Mouse (Mus musculus) lung, postnatal 4 days (tissue): ENCODE measurements around the gene Gpatch8.
"Not testable (repeated sequence)": the region's sequence is repeated elsewhere in the genome, so short reads cannot be mapped to it uniquely, and the experiment has no call there.

Experiments used
- DNase-seq, 2 experiments: peaks; one replicate each; pipeline ENCODE4 v3.0.0; 2021

Gene Gpatch8

GRCm38 (mm10) chr11:102568756-102569377 is 12.7 kb upstream of the Gpatch8 start:
- DNase-seq = no peak

DNA sequence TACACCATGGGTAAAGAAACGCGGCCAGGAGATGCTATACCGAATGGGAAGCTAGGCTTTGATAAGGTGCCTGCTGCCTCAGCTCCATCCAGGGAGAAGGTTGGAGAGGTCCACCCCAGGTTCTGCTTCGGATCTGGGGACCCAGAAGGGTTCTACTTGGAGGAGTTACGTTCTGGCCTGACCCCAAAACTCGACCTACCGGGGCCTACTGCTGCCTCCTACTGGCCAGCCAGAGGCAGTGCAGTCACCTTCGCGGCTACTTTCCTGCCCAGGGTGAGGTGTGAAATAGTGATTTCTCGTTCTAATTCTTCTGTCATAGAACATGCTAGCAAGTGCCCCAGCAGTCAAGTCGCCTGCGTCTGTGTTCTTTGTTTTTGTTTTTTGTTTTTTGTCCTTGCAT is 12.0 kb upstream of the Gpatch8 start:
- no peak for DNase-seq

DNA sequence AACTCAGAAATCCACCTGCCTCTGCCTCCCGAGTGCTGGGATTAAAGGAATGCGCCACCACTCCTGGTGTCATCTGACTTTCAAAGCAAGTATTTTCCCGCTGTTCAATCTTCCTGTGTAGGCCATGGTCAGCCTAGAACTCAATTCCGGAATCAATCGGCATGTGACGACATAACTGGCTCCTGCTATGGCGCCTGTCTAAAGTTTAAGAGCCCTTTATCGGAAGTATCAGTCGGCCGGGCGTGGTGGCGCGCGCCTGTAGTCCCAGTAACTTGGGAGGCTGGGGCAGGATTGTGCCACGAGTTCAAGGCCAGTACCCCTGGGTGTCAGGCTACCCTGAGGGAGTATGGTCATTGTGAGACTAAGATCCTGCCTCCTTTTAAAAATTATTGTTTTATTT is 11.5 kb upstream of the Gpatch8 start:
- DNase-seq = no peak

DNA sequence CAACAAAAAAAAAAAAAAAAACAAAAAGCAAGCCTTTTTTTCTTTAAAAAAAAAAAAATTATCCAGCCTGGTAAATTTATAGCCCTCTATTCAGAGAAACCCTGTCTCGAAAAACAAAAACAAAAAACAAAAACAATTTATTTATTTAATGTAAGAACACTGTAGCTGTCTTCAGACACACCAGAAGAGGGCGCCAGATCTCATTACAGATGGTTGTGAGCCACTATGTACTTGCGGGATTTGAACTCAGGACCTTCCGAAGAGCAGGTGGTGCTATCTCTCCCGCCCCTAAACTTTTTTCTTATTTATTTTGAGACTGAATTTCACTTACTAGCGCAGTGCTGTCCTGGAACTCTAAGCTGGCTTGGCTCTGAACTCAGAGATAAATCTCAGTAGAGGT is 11.0 kb upstream of the Gpatch8 start:
- DNase-seq = no peak

DNA sequence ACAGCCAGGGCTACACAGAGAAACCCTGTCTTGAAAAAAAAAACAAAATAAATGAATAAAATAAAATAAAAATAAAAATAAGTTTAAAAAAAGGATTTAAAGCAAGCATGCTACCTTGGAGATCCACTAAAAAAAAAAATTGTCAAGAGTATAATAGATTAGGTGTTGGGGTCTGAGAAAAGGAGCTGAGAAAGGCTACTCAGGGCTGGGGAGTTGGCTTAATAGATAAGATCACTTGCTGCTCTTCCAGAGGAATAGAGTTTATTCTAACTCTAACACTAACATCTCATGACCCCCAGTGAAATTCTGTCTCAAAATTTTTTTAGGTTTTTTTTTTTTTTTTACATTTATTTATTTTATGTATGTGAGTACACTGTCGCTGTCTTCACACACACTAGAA is 10.1 kb upstream of the Gpatch8 start:
- no peak for DNase-seq

DNA sequence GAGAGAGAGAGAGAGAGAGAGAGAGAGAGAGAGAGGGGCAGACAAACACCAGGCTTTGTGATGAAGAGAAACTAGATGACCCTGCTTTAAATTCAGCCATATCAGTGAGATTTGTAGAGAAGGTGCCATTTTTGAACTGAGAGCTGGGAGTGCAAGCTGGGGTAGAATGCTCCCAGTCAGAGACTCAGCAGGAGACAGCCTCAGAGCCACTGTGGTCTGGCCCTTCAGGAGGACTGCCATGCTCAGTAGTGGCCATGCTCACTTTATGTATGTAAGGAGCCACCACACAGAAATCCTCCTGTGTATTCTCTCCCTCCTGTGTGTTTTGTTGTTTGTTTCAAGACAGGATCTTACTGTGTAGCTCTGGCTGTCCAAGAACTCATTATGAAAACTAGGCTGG is 9.5 kb upstream of the Gpatch8 start:
- no peak for DNase-seq

DNA sequence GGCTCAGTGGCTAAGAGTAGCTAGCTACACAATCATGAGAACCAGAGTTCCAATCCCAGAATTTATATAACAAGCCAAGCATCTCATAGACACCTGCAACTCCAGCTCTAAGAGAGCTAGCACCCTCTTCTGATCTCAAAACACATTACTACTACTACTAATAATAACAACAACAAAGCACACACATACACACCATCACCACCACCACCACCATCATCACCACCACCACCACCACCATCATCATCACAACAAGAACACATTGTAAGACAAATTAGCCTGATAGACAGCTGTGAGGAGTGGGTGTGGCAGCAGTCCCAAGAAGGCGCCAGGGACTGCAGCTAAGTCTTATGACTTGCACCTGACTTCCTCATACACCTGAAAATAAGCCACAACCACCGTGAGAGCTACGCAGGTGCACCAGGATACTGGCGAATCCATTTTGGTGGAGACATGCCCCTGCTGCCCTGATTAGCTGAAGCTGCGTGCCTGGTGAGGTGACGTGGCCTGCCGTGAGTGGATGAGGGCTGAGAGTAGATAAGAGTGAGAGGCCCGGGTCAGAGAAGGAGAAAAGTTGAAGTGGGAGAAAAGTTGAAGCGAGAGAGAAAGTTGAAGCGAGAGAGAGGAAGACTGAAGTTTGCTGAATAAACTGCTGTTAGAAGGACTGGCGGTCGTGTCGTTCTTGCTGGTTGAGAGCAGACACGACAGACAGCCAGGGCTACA is 8.9 kb upstream of the Gpatch8 start:
- peak in 1 of 2 experiments; percentile 28 for DNase-seq

GRCm38 (mm10) chr11:102558704-102559103 is 2.5 kb upstream of the Gpatch8 start:
- no peak for DNase-seq

DNA sequence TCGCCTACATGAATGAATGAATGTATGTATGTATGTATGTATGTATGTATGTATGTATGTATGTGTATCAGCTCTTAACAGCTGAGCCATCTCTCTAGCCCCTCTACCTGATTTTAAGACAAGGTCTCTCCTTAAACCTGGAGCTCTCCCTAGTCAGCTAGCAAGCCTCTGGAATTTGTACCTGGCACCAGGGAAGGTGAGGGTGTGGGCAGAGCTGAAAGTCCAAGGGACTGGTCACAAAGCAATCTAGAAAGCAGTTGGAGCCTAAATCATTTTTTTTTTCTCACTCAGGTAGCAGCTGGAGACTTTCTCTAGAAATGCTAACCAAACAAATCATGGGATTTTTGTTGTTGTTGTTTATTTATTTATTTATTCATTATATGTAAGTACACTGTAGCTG is 1.2 kb upstream of the Gpatch8 start:
- no peak for DNase-seq

DNA sequence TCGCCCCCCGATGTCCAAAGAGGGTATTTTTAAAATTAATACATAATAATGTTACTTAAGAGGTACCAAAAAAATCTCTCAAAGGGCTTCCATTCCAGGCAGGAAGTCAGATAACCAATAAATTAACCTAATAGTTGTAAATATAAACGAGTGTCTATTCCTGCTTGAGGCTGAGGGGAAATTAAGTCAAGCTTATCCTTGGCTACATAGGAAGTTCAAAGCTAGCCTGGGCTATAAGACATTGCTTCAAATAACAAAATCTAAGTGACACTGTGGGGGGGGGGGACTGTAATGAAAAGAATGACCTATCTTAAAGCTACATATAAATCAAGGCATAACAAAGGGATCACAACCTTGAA is 503 bp upstream of the Gpatch8 start:
- DNase-seq = no peak

DNA sequence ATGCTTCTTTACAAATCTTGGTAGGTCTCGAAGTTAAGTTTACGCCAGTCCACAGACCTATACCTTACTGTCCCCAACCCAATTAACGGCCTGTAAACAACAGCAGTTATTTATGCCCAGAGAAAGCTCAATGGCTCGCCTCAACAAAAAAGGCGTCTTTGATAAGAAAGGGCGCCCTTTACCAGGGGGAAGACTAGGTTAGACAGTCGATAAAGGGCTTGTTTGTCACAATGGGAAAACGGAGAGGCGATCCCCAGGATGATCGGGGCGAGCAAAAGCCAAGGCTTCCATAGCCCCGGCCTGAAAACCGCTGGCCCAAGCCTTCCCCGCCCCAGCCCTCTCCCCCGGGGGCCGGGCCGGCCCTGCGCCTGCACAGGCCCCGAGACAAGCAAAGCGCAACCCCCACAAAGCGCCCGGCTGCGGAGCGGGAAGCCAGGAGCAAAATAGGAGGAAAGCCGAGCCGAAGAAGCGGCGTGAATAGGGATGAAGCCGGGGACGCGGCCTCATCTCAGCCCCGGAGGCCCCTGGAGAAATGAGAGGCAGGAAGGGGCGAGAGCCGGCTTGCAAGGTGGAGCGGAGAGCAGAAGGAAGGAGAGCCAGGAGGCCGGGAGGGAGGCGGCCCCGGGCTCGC is 677 bp downstream of the Gpatch8 start:
- no peak for DNase-seq

GRCm38 (mm10) chr11:102552051-102552450 is 4.1 kb downstream of the Gpatch8 start:
- no peak for DNase-seq

DNA sequence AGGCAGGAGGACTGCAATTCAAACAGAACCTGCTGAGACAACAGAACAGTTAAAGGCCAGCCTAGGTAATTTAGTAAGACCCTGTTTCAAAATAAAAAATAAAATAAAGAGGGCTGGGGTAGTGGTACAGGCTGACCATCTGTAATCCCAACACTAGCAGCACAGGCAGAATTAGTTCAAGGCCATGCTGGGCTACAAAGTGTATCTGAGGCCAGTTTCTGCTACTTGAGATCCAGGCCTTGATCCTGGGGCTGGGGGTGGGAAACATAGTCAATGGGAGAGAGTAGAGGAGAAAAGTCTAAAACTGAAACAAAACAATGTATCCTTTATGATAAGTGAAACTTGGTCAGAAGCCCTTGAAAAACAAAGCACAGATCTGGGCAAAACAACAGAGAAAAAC is 5.0 kb downstream of the Gpatch8 start:
- DNase-seq = no peak

GRCm38 (mm10) chr11:102541471-102541870 is 14.7 kb downstream of the Gpatch8 start:
- no peak for DNase-seq

- not testable (repeated sequence) for DNase-seq
Observed at GRCm38 (mm10) chr11:102540286-102540685, 15.9 kb downstream of the Gpatch8 start.

DNA sequence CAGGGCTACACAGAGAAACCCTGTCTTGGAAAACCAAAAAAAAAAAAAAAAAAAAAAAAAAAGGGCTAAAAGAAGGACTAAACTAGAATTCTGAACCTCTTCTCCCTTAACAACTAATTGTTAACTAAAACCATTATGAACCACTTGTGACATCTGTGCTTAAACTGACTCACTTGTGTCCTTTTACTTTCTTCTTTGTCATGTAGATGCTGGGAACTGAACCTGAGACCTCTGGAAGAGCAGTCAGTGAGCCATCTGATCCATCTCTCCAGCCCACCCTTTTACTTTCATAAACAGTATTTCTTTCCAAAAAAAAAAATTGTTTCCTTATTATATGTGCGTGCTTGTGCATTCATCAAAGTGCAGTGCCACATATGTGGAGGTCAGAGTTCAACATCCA is 16.5 kb downstream of the Gpatch8 start:
- DNase-seq = no peak

GRCm38 (mm10) chr11:102536210-102536609 is 20.0 kb downstream of the Gpatch8 start:
- no peak for DNase-seq

- DNase-seq = no peak
Observed at GRCm38 (mm10) chr11:102534078-102534477, 22.1 kb downstream of the Gpatch8 start.

- no peak for DNase-seq
Observed at GRCm38 (mm10) chr11:102531425-102531824, 24.8 kb downstream of the Gpatch8 start.

- DNase-seq = no peak
Observed at GRCm38 (mm10) chr11:102514793-102515424, 41.3 kb downstream of the Gpatch8 start.

DNA sequence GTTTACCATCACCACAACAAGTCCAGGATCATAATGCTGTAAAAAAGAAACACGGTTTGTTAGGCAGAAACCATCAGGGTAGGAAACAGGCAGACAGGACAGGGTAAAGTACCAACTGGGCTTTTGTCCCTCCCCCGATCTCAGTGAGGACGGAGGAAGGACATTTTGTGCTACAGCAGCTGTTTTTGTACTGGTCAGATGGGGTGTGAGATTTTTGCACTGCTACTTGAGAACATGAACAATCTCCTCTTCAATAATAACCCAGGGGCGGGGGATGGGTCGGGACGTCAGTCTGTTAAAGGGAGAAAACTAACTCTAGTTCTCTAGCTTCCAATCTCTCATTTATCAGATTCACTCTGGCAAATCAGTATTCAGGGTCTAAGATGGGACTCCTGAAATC is 46.0 kb downstream of the Gpatch8 start:
- DNase-seq = no peak

GRCm38 (mm10) chr11:102496732-102497131 is 59.5 kb downstream of the Gpatch8 start:
- DNase-seq = no peak

GRCm38 (mm10) chr11:102496206-102496605 is 60.0 kb downstream of the Gpatch8 start:
- DNase-seq = no peak

DNA sequence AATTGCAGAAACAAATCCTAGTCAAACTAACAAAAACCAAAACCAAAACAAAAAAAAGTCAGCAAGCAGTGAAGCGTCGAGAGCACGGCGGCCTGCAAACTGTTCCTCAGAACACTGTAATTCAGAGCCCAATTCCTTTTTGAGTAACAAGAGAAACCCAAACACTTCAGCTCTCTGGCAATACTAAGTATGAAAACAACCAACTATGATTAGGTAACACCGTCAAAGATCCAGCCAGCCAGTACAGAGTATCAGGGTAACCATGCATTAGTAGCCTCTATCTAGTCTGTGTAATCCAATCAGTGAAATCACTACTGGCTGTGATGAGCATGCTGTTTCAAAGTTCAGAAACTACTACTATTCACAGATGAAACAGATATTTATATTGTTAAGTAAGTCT is 60.5 kb downstream of the Gpatch8 start:
- DNase-seq = no peak
